Mouse (Mus musculus): ENCODE data around the gene Dctd.
"Not testable (repeated sequence)": the region's sequence is repeated elsewhere in the genome, so short reads cannot be mapped to it uniquely, and the experiment has no call there.

Dctd gene

GRCm38 (mm10) chr8:48145766-48146165, 46.9 kb downstream of the Dctd start:
- no peak for DNase-seq (ENCODE audit: low read depth)

- DNase-seq (ENCODE audit: low read depth): no peak
These were observed 47.6 kb downstream of the Dctd start for GRCm38 (mm10) chr8:48146449-48146848.

DNA sequence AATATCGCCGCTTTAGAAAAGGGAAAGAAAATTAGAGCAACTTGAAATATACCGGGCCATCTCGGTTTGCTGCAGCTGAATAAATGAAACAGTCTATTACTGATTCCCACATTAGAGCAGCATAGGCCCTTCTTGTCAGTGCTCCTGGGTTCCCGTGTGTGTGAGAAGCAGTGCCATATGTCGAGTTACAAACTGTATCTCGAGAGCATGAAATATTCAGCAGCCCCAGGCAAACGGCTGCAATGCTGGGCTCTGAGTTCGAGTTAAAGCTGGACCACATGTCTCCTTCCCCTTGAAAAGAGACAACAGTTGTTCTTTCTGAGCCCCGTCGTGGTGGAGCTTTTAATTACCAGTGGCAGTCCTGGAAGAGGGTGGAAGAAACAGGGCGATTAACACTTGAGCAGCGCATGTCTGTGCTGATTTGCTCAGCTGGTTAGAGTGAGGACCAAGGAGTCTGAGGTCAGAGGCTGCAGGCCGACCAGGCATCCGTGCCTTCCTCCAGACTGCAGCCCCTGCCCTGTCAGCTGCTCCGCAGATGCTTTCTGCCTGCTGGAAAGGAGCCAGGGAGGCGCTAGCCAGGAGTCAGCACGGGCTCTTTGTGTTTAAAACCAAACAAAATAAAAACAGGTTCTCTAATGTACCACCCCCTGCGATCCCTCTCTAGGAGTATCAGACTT, 53.3 kb downstream of the Dctd start:
- no peak for DNase-seq (ENCODE audit: low read depth)

- no peak for DNase-seq (ENCODE audit: low read depth)
These were observed 54.6 kb downstream of the Dctd start for GRCm38 (mm10) chr8:48153360-48154121.

DNA sequence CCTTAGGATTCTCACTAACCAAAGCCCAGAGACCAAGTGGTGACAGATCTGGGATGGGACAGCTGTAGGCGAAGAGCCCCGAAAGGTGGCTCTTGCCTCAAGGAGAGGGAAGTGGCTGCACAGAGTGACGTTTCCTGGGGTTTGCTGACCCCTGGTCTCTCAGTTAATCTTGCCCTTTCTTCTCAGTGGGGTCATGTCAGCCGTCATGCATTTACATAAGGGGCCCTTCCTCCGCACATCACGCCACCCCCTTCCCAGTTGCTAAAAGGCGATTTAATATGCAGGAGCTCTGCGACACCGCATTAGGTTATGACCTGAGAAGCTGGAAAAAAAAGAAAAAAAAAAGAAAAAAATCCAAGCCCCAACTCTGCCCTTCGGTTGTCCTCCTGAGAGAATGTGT, 58.8 kb downstream of the Dctd start:
- DNase-seq (ENCODE audit: low read depth): no peak

GRCm38 (mm10) chr8:48158560-48159217, 59.8 kb downstream of the Dctd start:
- no peak for DNase-seq (ENCODE audit: low read depth)

DNA sequence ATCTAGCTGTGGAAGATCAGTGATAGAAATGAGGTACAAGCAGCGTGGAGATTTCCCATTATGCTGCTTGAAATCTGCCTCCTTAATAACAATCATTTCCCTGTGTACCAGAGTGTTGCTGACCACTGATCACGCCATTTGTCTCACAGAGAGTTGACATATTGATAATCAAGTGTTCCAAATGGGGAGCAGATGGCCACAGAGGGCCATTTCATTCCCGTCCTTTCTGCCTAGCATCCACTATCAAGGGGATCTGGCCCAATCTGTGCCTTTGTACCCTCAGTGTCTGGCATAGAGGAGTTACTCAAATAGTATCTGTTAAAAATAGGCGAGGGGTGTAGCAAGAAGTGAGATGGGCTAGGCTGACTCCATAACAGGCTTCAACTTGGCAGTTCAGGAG, 78.5 kb downstream of the Dctd start:
- DNase-seq (ENCODE audit: low read depth): no peak

GRCm38 (mm10) chr8:48177876-48178275, 79.0 kb downstream of the Dctd start:
- DNase-seq (ENCODE audit: low read depth): no peak

GRCm38 (mm10) chr8:48178993-48179392, 80.1 kb downstream of the Dctd start:
- DNase-seq (ENCODE audit: low read depth): no peak

DNA sequence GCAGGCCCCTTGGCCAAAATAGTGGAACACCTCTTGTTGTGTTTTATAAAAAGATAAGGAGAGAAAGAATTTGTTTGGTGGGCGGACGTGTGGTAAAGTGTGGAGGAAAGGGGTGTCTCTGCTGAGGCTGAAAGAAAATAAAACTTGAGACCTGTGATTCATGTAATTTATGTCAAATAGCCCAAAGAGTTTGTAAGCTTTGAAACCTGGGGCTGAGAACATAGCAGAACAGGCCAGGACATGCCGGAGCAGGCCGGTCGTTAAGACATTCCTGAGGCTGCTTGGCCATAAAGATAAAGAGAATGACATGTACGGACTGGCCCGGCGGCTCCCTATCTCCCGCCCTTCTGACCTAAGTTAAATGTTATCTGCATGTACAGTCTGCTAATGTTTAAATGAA, 81.3 kb downstream of the Dctd start:
- not testable (repeated sequence) for DNase-seq (ENCODE audit: low read depth)

DNA sequence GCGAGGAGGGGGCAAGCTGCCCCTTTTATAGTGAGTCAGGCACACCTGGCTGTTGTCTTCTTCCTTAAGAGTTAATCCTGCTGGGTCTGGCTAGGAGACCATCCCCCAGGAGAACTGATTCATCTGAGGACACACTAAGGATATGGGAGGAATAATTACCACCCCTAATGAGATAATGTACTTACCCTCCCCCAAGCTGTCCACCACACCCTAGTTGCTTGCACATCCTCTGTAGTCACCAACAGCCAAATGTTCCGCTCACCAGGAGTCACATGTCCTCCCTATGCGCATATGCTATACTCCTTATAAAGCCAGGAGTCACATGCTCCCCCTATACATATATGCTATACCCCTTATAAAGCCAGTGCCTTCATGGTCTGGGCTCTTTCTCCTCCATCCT, 82.1 kb downstream of the Dctd start:
- DNase-seq (ENCODE audit: low read depth): no peak

- DNase-seq (ENCODE audit: low read depth): no peak
These were observed 84.9 kb downstream of the Dctd start for GRCm38 (mm10) chr8:48183758-48184157.

DNA sequence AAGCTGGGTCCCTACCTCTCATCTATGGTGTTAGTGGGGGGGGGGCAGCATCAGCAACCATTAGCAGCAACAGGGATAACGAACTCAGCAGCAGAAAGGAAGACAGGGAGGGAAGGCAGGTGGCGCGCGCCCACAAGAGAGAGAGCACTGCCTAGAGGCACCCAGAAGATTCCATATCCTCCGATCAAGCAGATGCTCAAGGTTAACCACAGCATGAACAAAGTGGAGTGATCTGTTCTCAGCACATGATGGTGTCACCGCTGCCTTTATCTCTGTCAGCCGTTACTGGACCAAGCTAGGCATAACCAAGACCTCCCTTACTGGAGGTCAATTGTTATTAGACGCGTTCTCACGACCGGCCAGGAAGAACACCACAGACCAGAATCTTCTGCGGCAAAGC, 89.7 kb downstream of the Dctd start:
- no peak for DNase-seq (ENCODE audit: low read depth)

DNA sequence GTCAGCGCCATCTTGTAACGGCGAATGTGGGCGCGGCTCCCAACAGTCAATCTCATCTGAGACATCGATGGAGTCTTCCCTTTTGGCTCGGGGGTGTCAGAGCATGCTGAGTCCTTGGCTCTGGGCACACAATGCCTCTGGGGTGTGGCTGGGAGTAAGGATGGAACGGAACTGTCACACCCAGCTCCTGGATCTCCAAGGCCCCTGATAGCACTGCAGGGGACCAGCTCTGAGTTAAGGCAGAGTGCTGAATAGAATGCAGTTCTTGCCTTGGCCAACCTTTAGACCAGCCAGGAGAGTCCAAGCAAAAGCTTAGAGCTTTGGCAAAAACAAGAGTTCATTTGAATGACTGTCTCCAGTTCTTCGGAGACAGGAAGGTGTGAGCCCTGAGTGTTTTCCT, 97.1 kb downstream of the Dctd start:
- DNase-seq (ENCODE audit: low read depth): no peak

- no peak for DNase-seq (ENCODE audit: low read depth)
These were observed 100.3 kb downstream of the Dctd start for GRCm38 (mm10) chr8:48199171-48199570.

DNA sequence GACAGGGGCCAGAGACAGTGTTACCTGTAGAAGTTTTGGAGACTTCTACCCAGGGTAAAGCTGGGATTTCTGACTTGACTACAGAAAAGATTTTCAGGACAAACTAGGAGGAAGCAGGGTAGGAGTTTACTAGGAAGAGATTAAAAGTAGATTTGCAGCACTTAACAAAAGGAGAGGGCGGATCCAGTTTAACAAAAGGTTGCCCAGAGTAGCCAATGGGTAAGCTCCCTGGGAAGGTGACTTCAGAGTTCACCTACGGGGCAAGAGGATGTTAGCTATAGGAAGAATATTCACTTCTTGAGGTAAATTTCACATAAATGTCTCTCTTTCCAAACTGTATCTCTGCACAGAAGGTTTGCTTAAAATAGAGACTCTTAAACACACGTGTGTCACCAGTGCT, 103.7 kb downstream of the Dctd start:
- no peak for DNase-seq (ENCODE audit: low read depth)
